Mouse (Mus musculus) stomach, embryonic 15.5 days (tissue): ENCODE results near the gene Btbd10. TPM values are rescaled to one million over a fixed set of nuclear protein-coding genes. Genes with fewer than 3 reads are reported as not detected.

Experiments
- polyA plus RNA-seq: library from polyadenylated mRNA; unstranded; fragments of >200 nt; fragmentation: Nextera tagmentation; extraction: Ambion mirVana; gene quantifications from 2 replicates; pipeline ENCODE4 v1.2.1, GENCODE M21; 2015

Btbd10 gene
- polyA plus RNA-seq, 1 experiment from 2014 or later, result 22.3 TPM

Other genes with a start within 250 kb of the Btbd10 start
- 10.7 and 11.3 TPM in 2 replicates for gene Arntl, start 161.9 kb downstream of the Btbd10 start, polyA plus RNA-seq
- not detected in 2 replicates for gene Pth, start 19.2 kb upstream of the Btbd10 start, polyA plus RNA-seq
- 93.3 and 94.5 TPM in 2 replicates for gene Far1, start 144.4 kb upstream of the Btbd10 start, polyA plus RNA-seq